Mouse (Mus musculus) adrenal gland, postnatal 10 days (tissue): Measurements from ENCODE around the gene Rras2. TPM values are rescaled to one million over a fixed set of nuclear protein-coding genes. Genes with fewer than 3 reads are reported as not detected.
A peak's percentile ranks its signal among the peaks of the same experiment; 100 is the strongest.

ENCODE experiments used
- DNase-seq: peaks from one replicate; pipeline ENCODE4 v3.0.0; 2021; ENCODE audit warnings: mixed read lengths
- total RNA-seq, 2 experiments: library from RNA; stranded (reverse); gene quantifications; 2 replicates each; pipeline ENCODE4 v1.2.3; 2021

The Rras2 gene
- total RNA-seq, 2 experiments from 2014 or later = 36.5 to 39.1 TPM

DNA sequence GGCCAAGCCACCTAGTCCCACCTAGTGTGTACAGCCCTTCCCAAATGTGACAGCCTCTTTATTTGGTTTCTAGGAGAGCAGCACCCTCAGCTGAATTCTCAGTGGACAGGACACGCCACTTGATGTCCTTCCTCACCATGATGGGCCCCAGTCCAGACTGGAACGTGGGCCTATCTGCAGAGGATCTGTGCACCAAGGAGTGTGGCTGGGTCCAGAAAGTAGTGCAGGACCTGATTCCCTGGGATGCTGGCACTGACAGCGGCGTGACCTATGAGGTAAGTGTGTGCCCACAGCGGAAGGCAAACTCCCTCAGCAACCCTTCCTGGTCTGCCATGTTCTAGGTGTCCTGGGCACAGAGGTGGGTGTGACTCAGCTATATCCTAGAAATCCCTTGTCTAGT is 88.8 kb downstream of the Rras2 start:
- no peak for DNase-seq

DNA sequence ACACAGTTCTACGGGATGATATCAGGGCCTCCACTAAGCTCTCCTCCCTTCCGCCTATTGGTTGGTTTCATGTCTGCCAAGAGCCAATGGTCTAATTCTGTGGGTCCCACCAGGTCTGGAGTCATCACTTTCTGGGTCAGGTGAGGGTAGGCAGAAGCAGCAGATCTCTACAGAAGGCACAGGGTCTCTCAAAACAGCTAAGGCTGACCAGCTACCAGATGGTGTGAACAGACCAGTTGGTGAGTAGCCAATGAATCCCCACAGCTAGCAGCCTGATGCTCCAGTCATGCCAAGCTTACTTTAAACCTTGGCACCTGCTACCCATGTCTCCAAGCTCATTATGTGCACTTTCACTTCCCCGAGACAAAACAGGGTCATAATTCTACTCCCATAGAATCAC is 90.2 kb downstream of the Rras2 start:
- DNase-seq = no peak

DNA sequence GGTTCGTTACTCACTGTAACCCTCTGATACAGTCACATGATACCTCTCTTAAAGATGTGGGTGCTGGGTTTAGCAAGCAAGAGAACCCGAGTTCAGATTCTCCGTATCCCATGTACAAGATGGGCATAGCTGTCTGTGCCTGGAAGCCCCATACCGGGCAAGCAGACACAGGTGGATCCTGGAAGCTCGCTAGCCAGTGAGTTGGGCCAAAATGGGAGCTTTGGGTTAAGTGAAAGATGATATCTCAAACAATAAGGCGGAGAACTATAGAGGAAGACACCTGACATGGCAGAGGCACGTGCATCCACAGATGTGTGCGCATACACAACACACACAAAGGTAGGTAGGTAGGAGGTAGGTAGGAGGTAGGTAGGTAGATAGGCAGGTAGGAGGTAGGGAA is 90.7 kb downstream of the Rras2 start:
- DNase-seq = no peak

DNA sequence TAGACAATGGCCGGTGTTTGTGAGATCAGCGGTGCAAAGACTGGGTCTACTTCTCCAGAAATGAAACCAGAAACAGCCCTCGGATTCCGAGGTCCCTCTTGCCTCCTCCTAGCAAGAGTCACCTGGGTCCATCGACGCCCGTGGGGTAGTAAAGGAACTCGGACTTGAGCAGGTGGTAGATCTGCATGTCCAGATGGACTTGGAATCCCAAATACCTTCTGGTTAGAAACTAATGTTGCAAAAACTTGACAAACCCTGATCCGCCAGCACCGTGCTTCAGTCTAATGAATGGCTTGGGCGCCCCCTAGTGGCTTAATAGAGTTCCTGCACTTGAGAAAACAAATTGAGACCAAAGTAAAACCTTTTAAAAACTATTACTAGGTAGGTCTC is 96.9 kb downstream of the Rras2 start:
- DNase-seq = peak; percentile 82

DNA sequence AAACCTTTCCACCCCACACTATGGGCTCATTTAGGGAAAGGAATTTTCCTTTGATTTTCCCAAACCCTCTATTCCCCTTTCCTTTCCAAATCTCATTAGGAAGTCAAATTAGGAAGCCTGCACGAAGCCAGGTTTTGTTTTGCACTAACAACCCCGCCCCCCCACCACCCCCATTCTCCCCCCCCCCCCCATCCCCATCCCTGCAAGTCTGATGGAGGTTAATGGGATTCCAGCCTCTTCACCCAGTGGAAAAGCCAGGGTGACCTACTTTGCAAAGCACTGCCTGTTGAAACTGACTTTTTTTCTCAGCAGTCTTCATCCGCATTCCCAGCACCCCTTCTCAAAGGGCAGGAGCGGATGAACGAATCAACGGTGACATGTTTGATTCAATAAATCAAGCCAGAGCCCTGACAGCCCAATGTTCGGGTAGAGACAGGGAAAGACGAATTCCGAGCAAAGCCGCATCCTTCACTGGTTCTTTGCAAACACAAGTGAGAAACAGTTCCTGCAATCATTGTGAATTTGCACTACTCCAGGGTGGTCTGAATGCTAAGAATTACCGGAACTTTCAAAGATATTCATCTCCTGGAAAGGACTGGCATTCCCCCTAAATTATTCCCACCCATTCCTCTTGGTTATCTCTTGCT is 97.4 kb downstream of the Rras2 start:
- no peak for DNase-seq

- DNase-seq = no peak
Measured at GRCm38 (mm10) chr7:114018861-114019260, 98.7 kb downstream of the Rras2 start.

GRCm38 (mm10) chr7:114016001-114016949 is 101.3 kb downstream of the Rras2 start:
- DNase-seq = no peak

DNA sequence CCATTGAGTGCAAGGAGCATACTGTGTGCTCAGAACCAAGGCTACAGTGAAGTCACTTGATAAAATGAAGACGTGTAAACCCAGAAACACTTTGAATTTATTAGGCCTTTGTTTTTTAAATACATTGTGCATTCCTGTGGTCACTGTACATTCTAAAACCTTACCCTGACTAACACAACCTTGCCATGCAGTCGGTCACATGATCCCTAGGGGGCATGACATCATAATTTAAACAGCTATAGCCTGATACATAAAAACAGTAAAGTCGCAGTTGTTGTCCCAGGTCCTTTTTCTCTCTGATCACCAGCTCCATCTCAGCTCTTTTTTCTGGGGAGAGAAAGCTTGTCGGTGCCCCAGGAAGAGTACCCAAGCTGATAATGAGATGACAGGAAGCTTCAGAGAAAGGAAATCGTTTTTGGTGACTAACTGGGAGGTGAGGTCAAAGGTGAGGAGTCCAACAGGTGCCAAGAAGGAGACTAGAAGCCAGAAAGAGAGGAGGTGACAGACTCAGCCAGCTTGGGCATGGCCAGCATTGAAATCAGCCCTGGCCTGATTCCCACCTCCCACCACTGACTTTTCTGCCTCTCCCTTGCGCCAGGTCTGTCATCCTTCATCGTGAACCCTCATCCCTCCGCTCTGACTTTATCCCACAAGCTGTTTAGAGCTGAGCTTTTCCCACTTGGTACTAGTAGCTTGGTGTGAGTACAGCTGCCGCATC is 105.7 kb downstream of the Rras2 start:
- DNase-seq = no peak

GRCm38 (mm10) chr7:114007565-114007964 is 110.0 kb downstream of the Rras2 start:
- peak; percentile 62 for DNase-seq

DNA sequence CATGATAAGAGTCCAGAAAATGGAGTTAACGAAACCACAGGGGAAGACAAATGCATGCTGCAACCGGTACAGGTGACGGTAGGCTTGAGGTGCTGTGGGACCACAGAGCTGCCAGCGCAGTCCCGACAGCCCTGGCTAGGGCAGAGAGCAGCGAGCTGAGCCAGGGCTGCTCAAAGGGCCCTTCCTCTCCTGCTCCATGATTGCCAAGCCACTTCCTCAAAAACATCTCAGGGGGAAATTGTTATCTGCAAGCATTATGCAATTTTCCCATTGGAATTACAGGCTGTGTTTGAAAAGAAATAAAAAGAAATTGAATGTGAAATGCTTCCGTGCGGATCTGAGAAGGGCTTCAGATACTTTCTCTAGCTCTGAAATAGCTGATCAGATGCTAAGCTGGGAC is 111.1 kb downstream of the Rras2 start:
- DNase-seq = peak; percentile 17

GRCm38 (mm10) chr7:114005499-114005898 is 112.1 kb downstream of the Rras2 start:
- DNase-seq = no peak

GRCm38 (mm10) chr7:114004171-114004570 is 113.4 kb downstream of the Rras2 start:
- no peak for DNase-seq

DNA sequence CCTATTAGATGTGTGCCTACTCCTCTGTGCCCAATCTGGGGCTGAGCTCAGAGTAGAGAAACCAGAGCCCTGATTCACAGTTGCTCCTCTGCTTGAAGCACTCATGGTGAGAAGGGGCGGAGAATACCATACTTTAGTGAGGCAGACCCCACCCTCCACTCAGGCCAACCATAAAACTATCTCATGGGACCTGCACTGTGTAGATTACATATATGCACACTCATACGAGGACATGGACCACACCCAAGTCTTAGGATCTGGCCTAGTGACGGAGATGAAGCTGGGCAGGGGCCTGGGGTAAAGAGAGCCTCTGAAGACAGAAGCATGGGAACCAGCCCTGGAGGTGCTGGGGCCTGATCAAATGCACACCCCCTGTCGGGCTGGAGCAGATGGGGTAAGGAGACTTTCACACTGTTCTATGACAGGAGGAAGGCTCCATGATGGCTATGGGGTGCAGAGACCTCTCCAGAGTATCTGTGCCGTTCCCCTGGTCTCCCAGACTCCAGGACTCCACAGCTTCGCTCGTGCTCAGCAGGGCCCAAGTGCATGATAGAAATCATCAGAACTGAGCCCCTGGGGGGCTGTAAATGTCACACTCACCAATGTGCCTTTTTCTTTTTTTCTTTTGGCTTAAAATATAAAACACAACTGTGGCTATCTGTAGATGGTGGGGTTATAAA is 119.8 kb downstream of the Rras2 start:
- no peak for DNase-seq

Other genes with a start within 250 kb of the Rras2 start
- 100 to 1,000 TPM; 101 to 116 TPM for gene Copb1, start 136.9 kb upstream of the Rras2 start, total RNA-seq
- gene Psma1, start 158.3 kb upstream of the Rras2 start, total RNA-seq = 100 to 1,000 TPM; 165 to 168 TPM